ENCODE assay signal across 23 mouse cellular contexts in genomic region chr11:74501989-74502388, GRCm38 (mm10).
DNase-seq lines count a peak whose midpoint lies in the region; ATAC-seq and TF ChIP-seq lines count a peak whose summit lies in the region.
"Had no signal": no experiment of that assay in that cellular context is flagged by ENCODE, and none has a peak within 500 bp of the region (broad histone marks: within the 10 kb centered on the region; RNA-seq: fewer than 3 reads in every experiment).

No protein-coding gene starts in this region.

- no peak overlapping the region for H3ac ChIP-seq in C2C12 (ENCODE audit: control insufficient read depth, insufficient read length, low read depth)

- H3K9ac ChIP-seq in intestine, embryonic 16.5 days (ENCODE audit: low read depth, low read length), result no peak overlapping the region
- H3K9ac ChIP-seq in intestine, postnatal 0 days (ENCODE audit: low read depth, low read length), result no peak overlapping the region
- no peak overlapping the region for H3K9ac ChIP-seq in MEL (ENCODE audit: control insufficient read depth, low read depth, low read length, poor library complexity, severe bottlenecking)
- H3K9ac ChIP-seq: embryonic facial prominence, embryonic 12.5 days; forebrain, embryonic 13.5 days; forebrain, embryonic 15.5 days; forebrain, postnatal 0 days had no signal

- H3K36me3 ChIP-seq in intestine, embryonic 16.5 days (ENCODE audit: control insufficient read depth, insufficient read depth, low read length), result no peaks in the 10 kb centered on the region
- no peaks in the 10 kb centered on the region for H3K36me3 ChIP-seq in intestine, postnatal 0 days (ENCODE audit: control insufficient read depth, insufficient read depth)
- H3K36me3 ChIP-seq in C2C12 (ENCODE audit: control insufficient read depth, insufficient read depth) (no peaks in the 10 kb centered on the region), MEL (ENCODE audit: control insufficient read depth in 1 of 2, insufficient read depth in 2 of 2, low read length in 2 of 2) (no peaks in the 10 kb centered on the region)
- no peaks in the 10 kb centered on the region for H3K36me3 ChIP-seq in small intestine, adult 2 months (ENCODE audit: control insufficient read depth, insufficient read depth, low read length)
- H3K36me3 ChIP-seq: embryonic facial prominence, embryonic 10.5 days; embryonic facial prominence, embryonic 12.5 days; forebrain, embryonic 15.5 days had no signal

- H3K27me3 ChIP-seq in intestine, embryonic 16.5 days (replicated peaks; ENCODE audit: control insufficient read depth, insufficient read depth, low read length), result no peaks in the 10 kb centered on the region
- H3K27me3 ChIP-seq in intestine, postnatal 0 days (replicated peaks; ENCODE audit: control insufficient read depth, insufficient read depth, low read length), result no peaks in the 10 kb centered on the region
- H3K27me3 ChIP-seq in C2C12 (ENCODE audit: control insufficient read depth, insufficient read depth, insufficient read length) (peaks cover 7% of the 10 kb centered on the region), MEL (ENCODE audit: control insufficient read depth in 1 of 2, insufficient read depth in 2 of 2, low read length in 2 of 2) (no peaks in the 10 kb centered on the region)
- no peaks in the 10 kb centered on the region for H3K27me3 ChIP-seq in small intestine, adult 2 months (ENCODE audit: control insufficient read depth, insufficient read depth, low read length)
- H3K27me3 ChIP-seq: embryonic facial prominence, embryonic 12.5 days; forebrain, embryonic 13.5 days; forebrain, embryonic 15.5 days had no signal

- intact Hi-C loops in heart, postnatal 25 days (cut with DNase I), result no loop called here

- H3K4me2 ChIP-seq in intestine, embryonic 16.5 days (ENCODE audit: low read depth, low read length), result no peak overlapping the region
- no peak overlapping the region for H3K4me2 ChIP-seq in intestine, postnatal 0 days (replicated peaks; ENCODE audit: low read depth)
- H3K4me2 ChIP-seq: embryonic facial prominence, embryonic 12.5 days; forebrain, embryonic 13.5 days; forebrain, embryonic 15.5 days had no signal

- no peak overlapping the region for H3K27ac ChIP-seq in intestine, embryonic 16.5 days (ENCODE audit: low read length)
- no peak overlapping the region for H3K27ac ChIP-seq in intestine, postnatal 0 days (ENCODE audit: low read depth, low read length)
- no peak overlapping the region for H3K27ac ChIP-seq in MEL (ENCODE audit: control insufficient read depth, low read depth, low read length)
- peak overlapping the region; percentile 27; the same call in 1 of the 2 replicates for H3K27ac ChIP-seq in small intestine, adult 2 months (ENCODE audit: insufficient read depth, low read depth, low read length)
- H3K27ac ChIP-seq: embryonic facial prominence, embryonic 10.5 days; embryonic facial prominence, embryonic 12.5 days; forebrain, embryonic 13.5 days; forebrain, embryonic 15.5 days had no signal

- no peak for TF ChIP-seq EP300 in MEL (IDR thresholded peaks at IDR 0.05; ENCODE audit: low read depth in 1 of 2, low read length in 2 of 2)

- no peak for DNase-seq in MEL (ENCODE audit: low read depth, low spot score)
- DNase-seq in layer of hippocampus, adult 18-20 months (ENCODE audit: low spot score in 2 of 2), result no peak
- no peak for DNase-seq in heart, postnatal 25 days (ENCODE audit: low spot score)
- DNase-seq: adrenal gland, adult 8-10 months; adrenal gland, postnatal 14 days; adrenal gland, postnatal 36 days; B cell, adult 2 months; cerebellum, adult 11-12 months; cerebellum, adult 2 months; cerebellum, adult 9-10 months; cerebellum, postnatal 10 days; cerebellum, postnatal 25 days; forebrain, postnatal 0 days had no signal

- TF ChIP-seq RAD21 in MEL (IDR thresholded peaks at IDR 0.05; ENCODE audit: low read depth, low read length), result no peak

- TF ChIP-seq CTCF in intestine, postnatal 0 days (IDR thresholded peaks at IDR 0.05; ENCODE audit: low read depth), result no peak
- no peak for TF ChIP-seq CTCF in C2C12 (IDR thresholded peaks at IDR 0.05; ENCODE audit: control insufficient read depth, insufficient read depth, insufficient read length)
- TF ChIP-seq CTCF in MEL (IDR thresholded peaks at IDR 0.05 in 2 of 3, conservative IDR thresholded peaks at IDR 0.05 in 1 of 3; ENCODE audit: control insufficient read depth in 1 of 3, insufficient read depth in 1 of 3, low read depth in 2 of 3, low read length in 3 of 3, poor library complexity in 1 of 3, severe bottlenecking in 1 of 3), result no peak
- no peak for TF ChIP-seq CTCF in small intestine, adult 2 months (IDR thresholded peaks at IDR 0.05; ENCODE audit: extremely low read depth, insufficient read length, insufficient replicate concordance, low read depth, low read length)

- 0 out of 2 replicates have a peak, but pooled peaks have one; percentile 41 for ATAC-seq in intestine, embryonic 16.5 days
- ATAC-seq in intestine, postnatal 0 days, result no peak
- no peak for ATAC-seq in megakaryocyte-erythroid progenitor cell, adult 5-6 weeks (replicated peaks; ENCODE audit: low FRiP score, low TSS enrichment, poor library complexity, severe bottlenecking)
- ATAC-seq: forebrain, embryonic 13.5 days; forebrain, embryonic 15.5 days; forebrain, postnatal 0 days had no signal

- H3K79me3 ChIP-seq in C2C12 (ENCODE audit: low read depth), result no peaks in the 10 kb centered on the region

- H3K4me3 ChIP-seq in intestine, embryonic 16.5 days (ENCODE audit: low read length), result no peak overlapping the region
- H3K4me3 ChIP-seq in intestine, postnatal 0 days (ENCODE audit: low read depth, low read length), result no peak overlapping the region
- H3K4me3 ChIP-seq in C2C12 (ENCODE audit: insufficient read depth, poor library complexity, severe bottlenecking), result no peak overlapping the region
- no peak overlapping the region for H3K4me3 ChIP-seq in MEL (ENCODE audit: control insufficient read depth in 1 of 2, insufficient read depth in 1 of 2, low read depth in 2 of 2, low read length in 2 of 2)
- H3K4me3 ChIP-seq in small intestine, adult 2 months (ENCODE audit: low read depth, low read length), result no peak overlapping the region
- H3K4me3 ChIP-seq: embryonic facial prominence, embryonic 10.5 days; embryonic facial prominence, embryonic 12.5 days; forebrain, embryonic 13.5 days; forebrain, embryonic 15.5 days had no signal

- no peaks in the 10 kb centered on the region for H3K79me2 ChIP-seq in C2C12 (ENCODE audit: control insufficient read depth, insufficient read depth)
- no peaks in the 10 kb centered on the region for H3K79me2 ChIP-seq in MEL (ENCODE audit: control insufficient read depth, insufficient read depth, low read length, poor library complexity)

- no peak for TF ChIP-seq POLR2A in MEL (IDR thresholded peaks at IDR 0.05; ENCODE audit: control insufficient read depth in 1 of 2, insufficient read depth in 1 of 2, low read depth in 1 of 2, low read length in 2 of 2, poor library complexity in 1 of 2)
- TF ChIP-seq POLR2A in small intestine, adult 2 months (IDR thresholded peaks at IDR 0.05; ENCODE audit: low read depth, low read length), result no peak

- no peaks in the 10 kb centered on the region for H3K9me3 ChIP-seq in intestine, embryonic 16.5 days (ENCODE audit: control insufficient read depth, low read length)
- H3K9me3 ChIP-seq in intestine, postnatal 0 days (ENCODE audit: control insufficient read depth), result no peaks in the 10 kb centered on the region
- H3K9me3 ChIP-seq in MEL (replicated peaks; ENCODE audit: insufficient read depth, low read length), result no peaks in the 10 kb centered on the region
- H3K9me3 ChIP-seq: embryonic facial prominence, embryonic 10.5 days; embryonic facial prominence, embryonic 12.5 days; forebrain, embryonic 13.5 days; forebrain, embryonic 15.5 days; G1E had no signal

- peaks cover 9% of the 10 kb centered on the region; the same call in 1 of the 2 replicates for H3K4me1 ChIP-seq in intestine, embryonic 16.5 days (ENCODE audit: control insufficient read depth, insufficient read depth, low read length)
- H3K4me1 ChIP-seq in intestine, postnatal 0 days (replicated peaks; ENCODE audit: control insufficient read depth, insufficient read depth, low read length), result no peaks in the 10 kb centered on the region
- peaks cover 2 to 5% of the 10 kb centered on the region in 2 experiments; a peak in 2 of 4 replicates for H3K4me1 ChIP-seq in MEL (ENCODE audit: control insufficient read depth in 1 of 2, insufficient read depth in 2 of 2, low read length in 2 of 2)
- 0 out of 2 replicates have a peak, but pooled peaks cover 2% of the 10 kb centered on the region for H3K4me1 ChIP-seq in small intestine, adult 2 months (ENCODE audit: control insufficient read depth, insufficient read depth, insufficient read length, low read length)
- H3K4me1 ChIP-seq: forebrain, embryonic 15.5 days had no signal

TF ChIP-seq in C2C12, 6 proteins besides CTCF, POLR2A, EP300 and RAD21:
- TF ChIP-seq MYOD1 (IDR thresholded peaks at IDR 0.05; ENCODE audit: control insufficient read depth, insufficient read length, low read depth), result peak; percentile 42
- TF ChIP-seq CEBPB (IDR thresholded peaks at IDR 0.05; ENCODE audit: low read depth), result no peak
- no peak for TF ChIP-seq FOSL1 (IDR thresholded peaks at IDR 0.05; ENCODE audit: insufficient read depth, low read length, poor library complexity, severe bottlenecking)
- TF ChIP-seq MYOG (IDR thresholded peaks at IDR 0.05; ENCODE audit: control insufficient read depth, extremely low read depth, insufficient read length), result no peak
- TF ChIP-seq MAX (IDR thresholded peaks at IDR 0.05), result no peak
- no peak for TF ChIP-seq USF1 (IDR thresholded peaks at IDR 0.05; ENCODE audit: low read depth)

TF ChIP-seq in MEL, 35 proteins besides CTCF, POLR2A, EP300 and RAD21:
- TF ChIP-seq TAL1 (IDR thresholded peaks at IDR 0.05; ENCODE audit: low read length), result no peak
- TF ChIP-seq ZKSCAN1 (IDR thresholded peaks at IDR 0.05; ENCODE audit: low read depth, low read length), result peak; percentile 71
TF ChIP-seq in MEL: peak in this region for 1.
